Mouse (Mus musculus) CH12F3 (cell line): Measurements from ENCODE around the gene Runx1.

Source experiments
- in situ Hi-C: fragments of 300-500 bp; cut with MboI; formaldehyde crosslinking; loops from 2 replicates; pipeline ENCODE4 v1.14.3; 2020; ENCODE audit warnings: low sequenced_read_pairs

Runx1 gene

DNA sequence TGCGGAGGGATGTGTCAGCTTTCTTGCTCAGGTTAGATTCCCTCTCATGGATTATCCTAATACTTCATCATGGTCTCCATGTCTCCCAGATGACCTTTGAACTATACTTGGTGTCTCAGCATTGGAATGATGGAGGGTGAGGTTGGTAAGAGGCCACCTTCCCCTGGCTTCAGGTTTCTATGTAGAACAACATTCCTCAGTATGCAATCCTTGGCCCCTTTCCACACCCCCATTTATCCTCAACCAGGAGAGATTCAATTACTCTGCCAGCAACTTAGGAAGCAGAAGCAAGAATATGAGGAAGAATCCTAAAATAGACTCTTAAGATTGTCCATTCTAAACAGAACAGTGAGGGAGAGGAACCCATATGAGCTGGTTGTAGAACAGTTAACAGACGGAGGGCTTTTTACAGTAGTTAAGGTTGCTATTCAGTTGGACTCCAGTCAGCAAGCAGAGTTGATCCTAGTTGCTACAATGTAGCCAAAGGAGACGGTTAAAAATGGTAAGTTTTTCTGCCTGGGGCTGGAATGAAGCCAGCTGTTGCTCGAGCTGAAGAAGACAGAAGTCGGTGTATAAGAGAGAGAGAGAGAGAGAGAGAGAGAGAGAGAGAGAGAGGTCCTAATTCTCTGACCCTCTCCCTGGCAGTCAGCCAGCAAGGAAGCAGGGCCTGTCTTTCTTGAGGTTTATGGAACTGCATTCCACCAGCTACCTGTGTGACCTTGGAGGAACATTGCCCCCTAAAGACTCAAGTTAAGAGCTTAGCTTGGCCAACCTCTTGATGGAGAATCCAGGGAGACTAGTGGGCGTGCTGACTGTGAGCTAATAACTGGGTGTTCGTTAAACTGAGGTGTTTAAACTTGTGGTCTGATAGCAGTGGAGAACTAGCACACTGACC lies 120.1 kb downstream of the Runx1 start:
- in situ Hi-C loops: no loop called here

DNA sequence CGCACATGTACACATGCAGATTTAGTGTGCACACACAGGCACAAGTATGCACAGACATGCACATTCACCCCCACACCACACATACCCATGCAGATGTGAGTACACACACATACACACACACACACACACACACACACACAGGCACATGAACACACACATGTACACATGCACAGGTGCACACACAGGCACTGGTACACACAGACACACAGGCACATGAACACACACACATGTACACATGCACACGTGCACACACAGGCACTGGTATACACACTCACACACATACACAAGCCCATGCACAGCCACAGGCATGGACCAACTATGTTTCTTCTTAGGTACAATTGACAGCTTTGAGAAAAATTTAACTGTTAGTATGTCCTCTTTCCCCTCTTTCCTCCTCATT lies 122.1 kb downstream of the Runx1 start:
- in situ Hi-C loops: no loop called here

DNA sequence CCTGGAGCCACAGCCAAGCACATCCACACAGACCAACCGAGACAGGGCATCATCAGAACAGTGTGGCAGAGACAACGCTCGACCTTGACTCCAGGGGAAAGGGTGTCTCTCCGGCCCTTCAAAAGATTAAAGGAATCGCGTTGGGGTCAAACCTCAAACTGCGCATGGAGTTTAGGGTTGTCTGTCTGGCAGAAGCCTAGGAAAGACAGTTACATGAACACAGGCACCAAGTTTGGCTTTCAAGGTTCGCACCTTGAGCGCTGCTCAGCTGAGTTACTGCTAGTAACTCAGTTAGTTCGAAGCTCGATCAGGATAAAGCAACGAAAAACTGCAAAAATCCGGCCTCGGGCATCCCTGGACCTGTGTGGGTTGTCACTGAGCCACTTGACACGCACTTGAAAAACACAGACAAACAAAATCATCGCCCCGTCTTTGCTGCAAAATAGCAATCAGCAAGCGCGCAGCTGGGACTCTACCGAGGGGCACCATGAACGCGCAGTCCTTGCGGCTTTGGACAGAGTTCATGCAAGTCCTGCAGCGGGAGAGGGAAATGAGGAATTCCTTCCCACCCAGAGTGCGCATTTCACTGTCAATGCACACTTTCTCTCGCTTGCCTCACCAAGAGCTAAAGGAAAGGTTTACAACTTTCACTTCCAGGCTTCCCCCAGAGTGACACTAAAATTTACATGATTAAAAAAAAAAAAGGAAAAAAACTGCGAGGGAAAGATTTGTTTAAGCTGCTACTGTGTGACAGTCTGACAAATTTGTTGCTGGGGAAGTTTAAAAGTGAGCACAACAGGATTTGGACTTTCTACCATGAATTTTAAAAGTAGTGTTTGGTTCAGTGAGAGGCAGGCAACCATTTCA lies 126.2 kb downstream of the Runx1 start:
- in situ Hi-C loops: no loop called here

- in situ Hi-C loops: no loop called here
Measured at GRCm38 (mm10) chr16:92698612-92698998, 127.3 kb downstream of the Runx1 start.

DNA sequence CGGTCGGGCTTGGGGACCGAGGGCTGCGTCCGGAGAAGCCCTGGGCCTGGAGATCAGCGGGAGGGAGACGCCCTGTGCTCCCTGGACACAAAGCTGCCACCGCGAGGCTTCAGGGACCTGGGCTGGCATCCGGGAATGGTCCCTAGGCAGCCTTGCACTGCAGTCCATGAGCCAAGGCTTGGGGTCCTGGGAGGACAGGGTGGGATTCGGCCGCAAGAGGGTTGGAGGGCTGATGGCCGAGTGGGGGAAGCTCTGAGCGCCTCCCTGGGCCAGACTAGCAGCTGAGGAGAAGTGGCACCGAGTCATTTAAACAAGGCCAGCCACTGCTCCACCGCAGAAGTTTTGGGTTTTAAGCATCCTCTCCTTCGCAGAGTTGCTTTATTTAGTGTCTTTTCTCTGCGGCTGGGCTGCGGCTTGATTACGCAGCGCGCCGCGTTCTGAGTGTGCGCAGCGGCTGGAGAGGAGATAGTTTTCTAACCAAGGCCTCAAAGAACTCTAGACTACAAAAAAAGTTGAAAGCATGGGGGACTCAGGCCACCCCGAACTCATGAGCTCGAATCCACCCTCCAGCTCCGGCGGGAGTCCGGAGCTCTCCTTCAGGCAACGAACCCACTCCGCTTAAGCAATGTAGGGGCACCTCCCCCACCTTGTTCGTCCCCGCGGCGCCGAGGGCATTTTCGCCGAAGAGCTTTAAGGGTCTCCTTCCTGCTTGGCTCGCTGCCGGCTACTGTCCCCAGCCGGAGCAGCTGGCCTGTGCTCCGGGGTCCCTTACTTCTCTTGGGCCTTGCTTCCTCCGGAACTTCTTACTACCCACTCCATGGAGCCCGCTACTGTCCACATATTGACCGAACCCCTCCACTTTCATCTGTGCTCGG lies 128.0 kb downstream of the Runx1 start:
- in situ Hi-C loops: no loop called here

- in situ Hi-C loops: no loop called here
Measured at GRCm38 (mm10) chr16:92697227-92697736, 128.7 kb downstream of the Runx1 start.

DNA sequence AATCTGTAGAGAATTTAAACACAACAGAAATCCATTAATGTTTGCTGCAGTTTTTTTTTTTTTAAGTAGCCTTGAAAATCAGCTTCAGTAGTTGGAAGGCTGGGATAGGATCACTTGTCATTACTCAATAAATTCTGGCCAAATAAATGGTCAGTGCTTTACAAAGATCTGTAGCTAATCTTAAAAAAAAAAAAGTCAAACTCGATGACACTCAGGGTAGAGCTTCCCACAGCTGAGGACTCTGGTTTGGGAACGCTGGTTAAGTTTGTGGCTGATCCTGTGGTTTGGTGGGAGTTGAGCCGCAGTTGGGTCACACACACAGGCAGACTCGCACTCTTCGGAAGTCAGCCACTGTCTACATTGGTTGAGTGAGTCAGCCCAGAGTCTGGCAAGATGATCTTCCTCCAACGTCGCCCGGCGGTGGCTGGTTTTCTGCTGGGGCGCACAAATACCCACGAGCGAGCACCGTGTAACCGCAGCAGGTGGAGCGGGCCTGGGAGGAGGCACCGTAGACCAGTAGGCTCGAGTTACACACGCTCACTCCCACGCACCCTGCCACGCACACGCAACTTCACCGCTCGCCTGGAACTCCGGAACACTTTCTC lies 129.4 kb downstream of the Runx1 start:
- in situ Hi-C loops: no loop called here

DNA sequence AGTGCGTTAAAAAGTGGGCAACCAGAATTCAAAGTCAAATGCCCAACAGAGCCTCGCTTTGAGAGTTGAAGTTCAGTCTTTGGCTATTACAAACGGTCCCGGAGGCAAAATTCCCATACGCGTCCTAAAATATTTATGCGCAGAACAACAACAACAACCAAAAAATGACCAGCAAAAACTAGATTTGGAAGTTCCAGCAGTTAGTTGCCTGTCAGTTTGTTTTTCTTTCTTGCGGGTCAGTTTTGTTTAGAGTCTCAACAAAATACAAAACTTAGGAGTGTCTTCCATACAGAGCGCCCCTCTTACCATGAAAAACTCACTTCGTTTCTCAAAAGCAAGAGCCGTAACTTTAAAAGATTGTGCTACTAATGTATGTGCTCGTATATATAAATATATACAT lies 130.0 kb downstream of the Runx1 start:
- in situ Hi-C loops: no loop called here

- in situ Hi-C loops: no loop called here
Measured at GRCm38 (mm10) chr16:92695200-92695921, 130.6 kb downstream of the Runx1 start.

- in situ Hi-C loops: no loop called here
Measured at GRCm38 (mm10) chr16:92694496-92695106, 131.3 kb downstream of the Runx1 start.

DNA sequence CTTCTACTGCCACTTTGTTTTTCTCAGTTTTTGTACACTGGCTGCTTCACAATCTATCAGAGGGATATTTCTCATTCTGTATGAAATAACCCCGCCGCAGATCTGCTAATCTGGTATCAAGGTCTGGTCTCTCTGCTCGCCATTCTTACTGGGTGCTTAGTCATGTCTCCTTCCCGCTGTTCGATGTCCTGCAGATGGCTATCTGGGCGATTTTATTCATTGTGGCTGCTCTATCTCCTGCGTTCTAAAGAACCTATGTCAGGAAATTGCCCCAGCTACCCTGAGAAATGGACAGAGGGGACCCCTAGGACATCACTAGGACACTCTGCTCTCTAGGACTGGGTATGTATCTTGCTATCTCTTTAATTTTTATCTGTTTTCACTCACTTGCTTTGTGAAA lies 135.2 kb downstream of the Runx1 start:
- in situ Hi-C loops: no loop called here

GRCm38 (mm10) chr16:92688941-92689340 lies 137.0 kb downstream of the Runx1 start:
- in situ Hi-C loops: no loop called here

- in situ Hi-C loops: no loop called here
Measured at GRCm38 (mm10) chr16:92686978-92687377, 139.0 kb downstream of the Runx1 start.

DNA sequence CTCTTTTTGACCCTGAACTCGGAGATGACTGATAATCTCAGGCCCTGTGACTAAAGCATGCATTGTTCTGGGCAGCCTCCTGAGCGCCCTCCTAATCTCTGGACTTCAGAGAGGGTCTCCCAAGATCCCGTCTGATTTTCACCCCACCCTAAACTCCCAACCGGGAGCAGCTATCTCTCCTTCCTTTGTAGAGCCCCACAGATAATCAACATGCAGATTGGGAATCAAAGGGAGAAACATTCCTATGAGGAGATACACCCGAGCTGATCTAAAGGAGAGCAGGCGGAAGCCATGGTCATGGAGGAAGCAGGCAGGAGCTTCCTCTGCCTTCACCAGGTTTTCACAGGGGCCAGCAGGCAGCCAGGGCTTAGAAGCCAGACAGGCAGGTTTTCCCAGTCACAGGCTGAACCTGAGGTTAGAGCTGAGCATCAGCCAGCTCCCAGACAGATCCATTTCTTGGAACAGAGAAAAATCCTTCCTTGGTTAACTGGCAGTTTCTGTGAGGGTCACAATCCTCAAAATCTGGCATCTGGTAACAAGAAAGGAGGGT lies 140.1 kb downstream of the Runx1 start:
- in situ Hi-C loops: no loop called here

DNA sequence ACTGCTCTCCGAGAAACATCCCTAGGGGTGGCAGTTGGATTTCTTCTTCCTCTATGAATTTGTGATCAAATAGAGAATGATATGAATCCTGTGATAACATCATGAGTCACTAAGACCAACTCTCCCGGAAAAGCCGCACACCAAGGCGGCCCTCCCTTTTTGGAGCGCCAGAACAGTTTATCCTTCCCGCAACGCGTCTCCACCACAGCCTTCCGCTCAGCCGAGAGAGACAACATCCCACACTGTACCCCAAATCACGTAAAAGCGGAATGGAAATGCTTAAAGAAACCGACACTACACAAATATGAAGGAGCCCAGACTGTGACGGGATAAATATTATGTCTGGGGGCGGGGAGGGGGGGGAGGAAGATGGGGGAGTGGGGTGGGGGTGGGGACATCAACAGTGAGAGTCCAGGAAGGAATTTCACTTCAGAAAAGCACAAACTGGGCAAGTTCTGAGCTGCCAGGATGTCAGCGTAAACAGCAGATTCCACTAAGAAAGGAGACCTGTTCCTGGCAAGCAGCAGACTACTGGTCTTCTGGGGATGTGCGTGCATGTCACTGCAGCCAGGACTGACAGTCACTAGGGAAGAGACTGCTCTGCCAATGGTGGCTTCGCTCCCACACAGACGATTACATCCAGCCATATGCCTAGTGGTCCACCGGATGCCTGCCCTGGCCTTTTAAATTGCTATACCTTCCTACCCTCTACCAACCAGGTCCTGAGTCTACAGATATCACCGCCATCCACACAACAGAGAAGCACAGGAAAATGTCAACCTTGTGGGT lies 141.3 kb downstream of the Runx1 start:
- in situ Hi-C loops: no loop called here

DNA sequence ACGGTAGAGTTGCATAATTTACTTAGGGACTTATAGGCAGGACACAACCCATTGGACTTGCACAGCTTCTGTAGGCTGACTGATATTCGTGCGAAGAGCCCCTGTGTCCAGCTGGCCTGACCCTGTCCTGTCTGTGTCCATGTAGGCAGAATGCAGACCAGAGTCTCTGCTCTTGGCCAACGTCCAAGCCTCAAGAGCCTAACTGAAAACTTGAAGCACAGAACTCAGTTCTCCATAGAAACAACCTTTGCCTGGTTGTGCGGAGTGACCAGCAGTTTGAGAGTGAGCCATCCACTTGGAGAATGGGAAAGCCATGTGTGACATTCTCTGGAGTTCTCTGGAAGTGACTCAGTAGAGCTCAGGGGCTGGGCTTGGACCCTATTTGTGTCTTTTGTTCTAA lies 149.3 kb downstream of the Runx1 start:
- in situ Hi-C loops: no loop called here

DNA sequence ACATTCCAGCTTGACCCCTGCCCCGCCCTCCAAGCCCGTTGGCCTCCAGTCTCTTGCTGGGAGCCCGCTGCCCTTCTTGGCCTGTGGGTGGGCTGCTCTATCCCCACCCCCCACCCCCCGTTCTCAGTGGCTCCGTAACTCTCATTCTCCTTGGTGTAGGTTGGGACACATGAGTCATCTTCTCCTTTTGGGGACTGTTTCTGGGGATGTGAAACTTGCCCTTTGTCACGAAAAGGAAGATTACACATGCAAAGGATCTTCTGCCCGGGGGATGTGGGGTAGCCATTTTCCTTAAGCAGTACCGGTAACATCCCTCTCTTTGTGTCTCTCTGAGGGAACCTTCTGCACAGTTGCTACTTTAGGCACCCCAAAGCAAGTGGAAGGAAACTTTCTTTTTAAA lies 150.3 kb downstream of the Runx1 start:
- in situ Hi-C loops: no loop called here

DNA sequence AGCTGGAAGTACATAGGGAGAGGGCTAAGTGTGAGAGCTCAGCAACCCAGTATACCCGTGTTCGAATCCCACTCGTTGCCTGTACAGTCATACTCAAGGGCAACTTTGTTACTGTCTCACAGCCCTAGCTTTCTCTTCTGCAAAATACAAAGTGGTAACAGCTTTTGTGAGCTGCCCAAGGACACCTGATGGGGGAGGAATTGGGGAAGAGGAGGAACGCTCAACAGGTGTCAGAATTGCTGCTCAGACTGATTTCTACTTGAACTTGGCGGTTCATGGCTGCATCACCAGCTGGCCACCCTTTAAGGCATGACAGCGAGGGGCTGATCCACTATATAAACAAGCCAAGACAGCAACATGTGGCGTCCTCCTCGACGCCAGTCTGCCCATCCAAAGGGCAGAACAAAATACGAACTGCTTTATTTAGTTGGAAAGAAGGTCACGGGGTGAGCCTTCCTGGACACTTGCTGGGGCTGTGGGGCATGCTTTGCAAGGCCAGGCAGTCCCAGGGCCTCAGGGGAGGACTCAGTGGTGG lies 151.0 kb downstream of the Runx1 start:
- in situ Hi-C loops: no loop called here
